Mouse (Mus musculus) kidney, embryonic 16.5 days (tissue): ENCODE measurements around the gene Hist1h4a. TPM values are rescaled to one million over a fixed set of nuclear protein-coding genes. Genes with fewer than 3 reads are reported as not detected.
A peak's percentile ranks its signal among the peaks of the same experiment; 100 is the strongest.

Experiments used
- ATAC-seq: fragments of 200-750 bp; cut with Nextera tagmentation; 2 replicates; pipeline ENCODE4 v1.8.0; 2017; ENCODE audit warnings: moderate TSS enrichment; ENCODE audit not compliant: low FRiP score, low TSS enrichment
- H3K27ac ChIP-seq: fragments of 300-500 bp; sonication (generic); 2 replicates; pipeline ENCODE4 v1.5.1; 2014; ENCODE audit warnings: low read length
- H3K27me3 ChIP-seq: fragments of 300-500 bp; sonication (generic); 2 replicates; pipeline ENCODE4 v1.6.1; 2014; ENCODE audit warnings: low read length, control low read depth, mixed read lengths; ENCODE audit not compliant: insufficient read depth
- H3K36me3 ChIP-seq: fragments of 300-500 bp; sonication (generic); 2 replicates; pipeline ENCODE4 v1.6.1; 2014; ENCODE audit warnings: low read length, control low read depth, mixed read lengths; ENCODE audit not compliant: insufficient read depth
- H3K4me1 ChIP-seq: fragments of 300-500 bp; sonication (generic); 2 replicates; pipeline ENCODE4 v1.6.1; 2014; ENCODE audit warnings: low read length, control low read depth, mixed read lengths; ENCODE audit not compliant: insufficient read depth
- H3K4me2 ChIP-seq: fragments of 300-500 bp; sonication (generic); replicated peaks from 2 replicates; pipeline ENCODE4 v1.6.1; 2014; ENCODE audit warnings: low read depth, low read length
- H3K4me3 ChIP-seq: fragments of 300-500 bp; sonication (generic); 2 replicates; pipeline ENCODE4 v1.5.1; 2014; ENCODE audit warnings: mild to moderate bottlenecking, low read length
- H3K9ac ChIP-seq: fragments of 300-500 bp; sonication (generic); replicated peaks from 2 replicates; pipeline ENCODE4 v1.6.1; 2014; ENCODE audit warnings: low read length
- H3K9me3 ChIP-seq: fragments of 300-500 bp; sonication (generic); 2 replicates; pipeline ENCODE4 v1.6.1; 2016; ENCODE audit warnings: low read length, control low read depth
- WGBS: fragments of 180-500 bp; shearing (Covaris S2); extraction: QIAGEN DNeasy Blood & Tissue Kit; methylation state at CpG from one replicate; pipeline ENCODE4 v1.1.7; 2014; 5-methylcytosine and 5-hydroxymethylcytosine counted together
- polyA plus RNA-seq: library from polyadenylated mRNA; unstranded; fragments of >200 nt; fragmentation: Nextera tagmentation; extraction: Ambion mirVana; gene quantifications from 2 replicates; pipeline ENCODE4 v1.2.1, GENCODE M21; 2015

Hist1h4a gene
- polyA plus RNA-seq, 1 experiment from 2014 or later = 0.90 TPM

DNA sequence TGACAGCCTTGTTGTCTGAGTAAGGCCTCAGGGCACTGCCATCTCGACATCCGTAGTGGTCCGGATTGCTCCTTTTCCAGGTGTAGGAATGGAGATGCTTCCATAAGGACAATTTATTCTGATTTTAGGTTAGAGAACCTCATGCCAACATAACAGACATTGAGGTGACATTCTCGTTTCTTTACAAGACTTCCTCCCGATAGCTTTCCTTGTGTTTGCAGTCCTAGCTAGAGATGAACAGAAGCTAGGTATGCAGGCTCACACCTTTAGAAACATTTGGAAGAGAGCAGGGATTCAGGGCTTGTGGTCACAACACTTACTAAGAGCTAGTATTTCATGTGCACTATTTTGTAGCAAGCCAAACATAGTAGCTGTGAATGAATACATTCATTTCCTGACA lies 17.8 kb downstream of the Hist1h4a start:
- no peak for ATAC-seq
- Histone ChIP-seq H3K27me3 (no peaks in the 10 kb centered on the region), H3K9ac (no peak overlapping the region), H3K27ac (no peak overlapping the region), H3K36me3 (no peaks in the 10 kb centered on the region), H3K4me1 (peaks cover 25% of the 10 kb centered on the region), H3K4me2 (no peak overlapping the region), H3K4me3 (no peak overlapping the region), H3K9me3 (no peaks in the 10 kb centered on the region)
- 78% methylated on average over 5 of the region's 5 CpGs for WGBS

DNA sequence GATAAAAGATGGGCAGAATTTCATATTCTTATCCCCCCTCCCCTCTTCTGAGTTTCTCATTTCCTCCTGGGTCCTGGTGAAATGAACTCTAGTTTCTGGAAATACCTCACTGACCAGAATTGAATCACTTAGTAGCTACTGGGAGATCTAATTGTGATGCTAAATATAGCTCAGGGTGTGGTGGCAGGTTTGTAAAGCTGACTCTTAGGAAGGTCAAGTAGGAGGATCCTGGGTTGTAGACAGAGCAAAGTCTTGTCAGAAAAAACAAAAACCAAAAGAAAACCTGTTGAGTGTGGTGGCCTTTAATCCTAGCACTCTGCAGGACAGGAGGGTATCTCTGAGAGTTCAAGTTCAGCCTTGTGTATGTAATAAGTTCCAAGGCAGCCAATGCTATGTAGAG lies 19.0 kb downstream of the Hist1h4a start:
- H3K4me2 ChIP-seq = no peak overlapping the region
- no peaks in the 10 kb centered on the region for H3K9me3 ChIP-seq
- ATAC-seq = no peak
- H3K4me1 ChIP-seq = peaks cover 19% of the 10 kb centered on the region
- no peak overlapping the region for H3K9ac ChIP-seq
- H3K27ac ChIP-seq = no peak overlapping the region
- H3K4me3 ChIP-seq = no peak overlapping the region
- no peaks in the 10 kb centered on the region for H3K36me3 ChIP-seq
- no peaks in the 10 kb centered on the region for H3K27me3 ChIP-seq

DNA sequence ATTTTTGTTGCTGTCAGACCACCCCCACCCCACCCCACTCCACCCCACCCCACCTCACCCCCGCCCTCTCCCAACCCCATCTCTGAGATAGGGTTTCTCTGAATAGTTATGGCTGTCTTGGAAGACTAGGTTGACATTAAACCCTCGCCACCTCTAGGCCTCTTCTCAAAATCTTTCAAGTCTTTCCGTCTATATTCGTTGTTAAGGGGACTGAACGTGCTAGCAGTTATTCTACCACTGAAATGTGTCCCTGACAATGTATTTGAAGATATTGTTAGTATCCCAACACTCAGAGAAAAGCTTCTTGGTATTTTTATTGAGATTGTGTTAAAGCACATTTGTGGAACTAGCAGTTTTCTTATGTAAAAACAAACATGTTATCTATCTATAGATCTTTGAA lies 20.1 kb downstream of the Hist1h4a start:
- ATAC-seq = no peak
- Histone ChIP-seq H3K9ac (no peak overlapping the region), H3K4me1 (peaks cover 18% of the 10 kb centered on the region), H3K27me3 (no peaks in the 10 kb centered on the region), H3K36me3 (no peaks in the 10 kb centered on the region), H3K9me3 (no peaks in the 10 kb centered on the region), H3K4me2 (peak overlapping the region; percentile 84), H3K27ac (no peak overlapping the region; the same call in 1 of the 2 replicates), H3K4me3 (peak overlapping the region; percentile 58; the same call in 1 of the 2 replicates)
- WGBS = 59% methylated on average over 5 of the region's 5 CpGs

DNA sequence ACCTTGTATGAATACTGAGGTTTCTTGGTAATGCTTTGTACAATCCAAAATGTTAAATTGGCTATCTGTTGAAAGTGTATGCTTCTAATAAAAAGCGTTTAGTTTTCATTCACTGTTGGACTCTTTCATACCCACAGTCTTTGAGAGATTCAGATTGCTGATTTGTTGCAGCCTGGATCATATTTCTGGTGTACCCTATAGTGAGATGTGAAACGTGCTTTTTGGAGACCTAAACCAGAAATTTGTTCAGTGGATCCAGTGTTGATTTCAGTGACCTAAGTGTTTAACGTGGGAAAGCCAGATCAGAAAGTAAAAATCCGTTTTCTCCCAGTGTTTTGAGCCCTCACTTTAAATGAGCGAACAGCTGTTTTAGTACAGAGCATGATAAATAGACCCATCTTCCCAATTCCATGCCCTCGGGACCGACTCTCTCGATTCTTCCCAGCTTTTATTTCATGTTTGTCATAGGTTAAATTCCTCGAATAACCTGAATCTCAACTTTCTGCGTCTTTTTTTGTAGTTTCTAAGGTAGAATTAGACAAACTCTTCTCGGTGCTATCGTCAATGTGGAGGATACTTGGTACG lies 20.7 kb downstream of the Hist1h4a start:
- Histone ChIP-seq H3K9ac (peak overlapping the region; percentile 82), H3K36me3 (no peaks in the 10 kb centered on the region), H3K4me3 (peak overlapping the region; percentile 58), H3K4me1 (peaks cover 18% of the 10 kb centered on the region), H3K4me2 (peak overlapping the region; percentile 84), H3K27ac (peak overlapping the region; percentile 99), H3K27me3 (no peaks in the 10 kb centered on the region), H3K9me3 (no peaks in the 10 kb centered on the region)
- ATAC-seq = no peak
- 23% methylated on average over 13 of the region's 13 CpGs for WGBS

DNA sequence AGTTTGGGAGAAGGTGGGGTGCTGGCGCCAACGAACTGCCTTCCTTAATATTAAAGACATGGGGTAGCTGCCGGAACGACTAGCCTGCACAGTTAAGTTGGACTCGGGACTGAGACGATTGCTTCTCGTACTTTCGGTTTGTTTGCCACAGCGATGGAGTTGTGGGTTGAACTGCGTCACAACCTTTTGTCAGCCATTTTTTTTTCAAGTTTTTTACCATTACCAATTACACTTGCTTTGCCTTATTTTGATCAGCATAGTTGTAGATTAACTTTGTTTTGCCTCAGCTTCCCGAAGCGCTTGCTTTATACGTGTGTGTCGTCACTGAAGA lies 21.1 kb downstream of the Hist1h4a start:
- H3K4me3 ChIP-seq = peak overlapping the region; percentile 58
- H3K9me3 ChIP-seq = no peaks in the 10 kb centered on the region
- no peaks in the 10 kb centered on the region for H3K27me3 ChIP-seq
- H3K4me1 ChIP-seq = peaks cover 18% of the 10 kb centered on the region
- peak overlapping the region; percentile 82 for H3K9ac ChIP-seq
- H3K4me2 ChIP-seq = peak overlapping the region; percentile 84
- ATAC-seq = no peak
- H3K27ac ChIP-seq = peak overlapping the region; percentile 99
- under 1% methylated on average over 14 of the region's 14 CpGs for WGBS
- no peaks in the 10 kb centered on the region for H3K36me3 ChIP-seq

DNA sequence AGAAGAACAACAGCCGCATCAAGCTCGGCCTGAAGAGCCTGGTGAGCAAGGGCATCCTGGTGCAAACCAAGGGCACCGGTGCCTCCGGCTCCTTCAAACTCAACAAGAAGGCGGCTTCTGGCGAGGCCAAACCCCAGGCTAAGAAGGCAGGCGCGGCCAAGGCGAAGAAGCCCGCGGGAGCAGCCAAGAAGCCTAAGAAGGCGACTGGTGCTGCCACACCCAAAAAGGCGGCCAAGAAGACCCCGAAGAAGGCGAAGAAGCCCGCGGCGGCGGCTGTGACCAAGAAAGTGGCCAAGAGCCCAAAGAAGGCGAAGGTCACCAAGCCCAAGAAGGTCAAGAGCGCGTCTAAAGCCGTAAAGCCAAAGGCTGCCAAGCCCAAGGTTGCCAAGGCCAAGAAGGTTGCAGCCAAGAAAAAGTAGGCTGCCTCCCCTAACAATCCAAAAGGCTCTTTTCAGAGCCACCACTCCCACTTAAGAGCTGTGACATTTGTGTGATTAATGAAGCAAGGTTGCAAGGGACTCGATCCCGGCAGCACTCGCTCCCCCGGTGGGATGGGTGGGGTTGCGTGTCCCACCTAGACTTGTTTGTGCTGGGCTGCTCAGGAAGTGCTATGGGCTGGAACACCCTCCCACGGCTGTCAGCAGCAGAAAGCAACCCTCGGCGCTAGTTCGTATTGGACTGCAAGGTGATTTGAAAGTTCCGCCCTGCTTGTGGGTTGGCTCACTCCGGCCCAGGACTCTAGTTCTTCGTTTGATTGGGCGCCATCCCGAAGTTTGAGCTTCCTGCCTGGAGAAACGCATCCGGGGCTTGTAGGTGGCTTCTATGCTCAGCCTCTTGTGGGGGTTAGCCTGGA lies 21.7 kb downstream of the Hist1h4a start:
- Histone ChIP-seq H3K27me3 (no peaks in the 10 kb centered on the region), H3K27ac (peak overlapping the region; percentile 99), H3K4me1 (peaks cover 14% of the 10 kb centered on the region), H3K4me3 (peak overlapping the region; percentile 58), H3K36me3 (no peaks in the 10 kb centered on the region), H3K9me3 (no peaks in the 10 kb centered on the region), H3K9ac (peak overlapping the region; percentile 82), H3K4me2 (peak overlapping the region; percentile 84)
- under 1% methylated on average over 39 of the region's 39 CpGs for WGBS
- peak; percentile 95 for ATAC-seq

DNA sequence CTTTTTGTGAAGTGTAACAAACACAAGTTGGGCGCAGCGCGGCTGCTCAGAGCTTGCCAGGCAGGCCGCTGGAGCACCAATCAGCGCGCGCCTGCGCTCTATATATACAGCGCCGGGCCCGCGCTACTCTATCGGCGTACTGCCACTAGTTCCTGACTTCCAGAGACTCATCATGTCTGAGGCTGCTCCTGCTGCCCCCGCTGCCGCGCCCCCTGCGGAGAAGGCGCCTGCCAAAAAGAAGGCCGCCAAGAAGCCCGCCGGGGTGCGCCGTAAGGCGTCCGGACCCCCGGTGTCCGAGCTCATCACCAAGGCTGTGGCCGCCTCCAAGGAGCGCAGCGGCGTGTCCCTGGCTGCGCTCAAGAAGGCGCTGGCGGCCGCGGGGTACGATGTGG lies 22.4 kb downstream of the Hist1h4a start, which contains the start of gene Hist1h1c:
Gene Hist1h1c, plus strand, starts transcription at position 132 of the 392 bp plus-strand sequence.
- WGBS = under 1% methylated on average over 32 of the region's 38 CpGs
- H3K27ac ChIP-seq = peak within 1 kb of the TSS; percentile 99
- H3K4me3 ChIP-seq = peak within 1 kb of the TSS; percentile 58
- no peaks in the 10 kb centered on the region for H3K36me3 ChIP-seq
- no peaks in the 10 kb centered on the region for H3K9me3 ChIP-seq
- H3K4me1 ChIP-seq = peaks cover 13% of the 10 kb centered on the region
- no peaks in the 10 kb centered on the region for H3K27me3 ChIP-seq
- H3K9ac ChIP-seq = peak within 1 kb of the TSS; percentile 82
- peak; percentile 95 for ATAC-seq
- H3K4me2 ChIP-seq = peak within 1 kb of the TSS; percentile 84

DNA sequence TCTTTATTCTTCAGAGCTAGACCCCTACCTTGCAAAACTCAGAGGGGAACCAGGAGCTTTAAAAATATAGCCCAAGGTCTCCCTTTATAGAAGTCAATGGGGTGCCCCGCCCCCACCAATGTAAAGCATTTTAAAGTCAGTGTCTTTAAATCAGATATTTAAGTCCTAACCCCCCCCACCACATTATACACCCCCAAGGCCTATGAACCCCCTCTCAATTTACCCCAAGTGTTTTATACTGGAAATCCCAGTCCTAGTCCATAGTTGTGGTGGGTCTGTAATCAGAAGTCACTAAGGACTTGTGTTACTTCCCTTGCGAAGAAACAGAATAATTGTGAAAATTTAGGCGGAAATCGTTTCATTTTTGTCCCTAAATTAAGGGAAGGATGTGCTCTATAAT lies 23.0 kb downstream of the Hist1h4a start:
- peak overlapping the region; percentile 99 for H3K27ac ChIP-seq
- peaks cover 13% of the 10 kb centered on the region for H3K4me1 ChIP-seq
- no peaks in the 10 kb centered on the region for H3K9me3 ChIP-seq
- no peaks in the 10 kb centered on the region for H3K27me3 ChIP-seq
- H3K9ac ChIP-seq = peak overlapping the region; percentile 82
- peak overlapping the region; percentile 84 for H3K4me2 ChIP-seq
- no peaks in the 10 kb centered on the region for H3K36me3 ChIP-seq
- 29% methylated on average over 4 of the region's 4 CpGs for WGBS
- no peak for ATAC-seq
- peak overlapping the region; percentile 58 for H3K4me3 ChIP-seq

DNA sequence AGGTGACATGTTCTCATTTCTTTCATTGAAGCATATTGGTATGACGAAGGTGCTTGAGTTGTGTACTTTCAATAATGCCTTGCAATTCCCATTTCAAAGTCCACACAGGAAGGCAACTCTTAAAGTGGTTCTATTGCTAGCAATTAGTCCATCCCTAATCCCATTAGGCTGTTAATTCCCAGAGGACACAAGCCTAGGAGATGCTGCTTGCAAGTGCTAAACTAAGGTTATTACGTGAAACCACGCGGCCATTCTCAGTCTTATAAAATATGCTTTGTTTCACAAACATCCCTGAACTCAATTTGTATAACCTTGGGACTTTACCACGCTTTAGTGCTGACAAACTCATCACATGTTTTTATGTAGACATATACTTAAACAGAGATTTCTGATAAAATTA lies 23.9 kb downstream of the Hist1h4a start:
- Histone ChIP-seq H3K9me3 (no peaks in the 10 kb centered on the region), H3K27me3 (no peaks in the 10 kb centered on the region), H3K36me3 (no peaks in the 10 kb centered on the region), H3K4me2 (no peak overlapping the region), H3K4me3 (no peak overlapping the region), H3K9ac (0 out of 2 replicates have a peak overlapping the region, but pooled peaks have one; percentile 11), H3K27ac (no peak overlapping the region), H3K4me1 (peaks cover 13% of the 10 kb centered on the region)
- WGBS = 77% methylated on average over 5 of the region's 5 CpGs
- ATAC-seq = no peak
